Mouse (Mus musculus): ENCODE data around the gene Stat3.

Stat3 gene

GRCm38 (mm10) chr11:100891256-100892123, 47.9 kb downstream of the Stat3 start:
- no peak for DNase-seq (ENCODE audit: low spot score in 2 of 2)

GRCm38 (mm10) chr11:100890481-100890880, 48.9 kb downstream of the Stat3 start:
- no peak for DNase-seq (ENCODE audit: low spot score in 2 of 2)

GRCm38 (mm10) chr11:100888348-100888820, 51.0 kb downstream of the Stat3 start:
- no peak for DNase-seq (ENCODE audit: low spot score in 2 of 2)

- DNase-seq (ENCODE audit: low spot score in 2 of 2) = no peak
Observed at GRCm38 (mm10) chr11:100887764-100888163, 51.6 kb downstream of the Stat3 start.

GRCm38 (mm10) chr11:100887236-100887635, 52.1 kb downstream of the Stat3 start:
- DNase-seq (ENCODE audit: low spot score in 2 of 2) = no peak

- DNase-seq (ENCODE audit: low spot score in 2 of 2) = no peak
Observed at GRCm38 (mm10) chr11:100886188-100886740, 53.1 kb downstream of the Stat3 start.

- no peak for DNase-seq (ENCODE audit: low spot score in 2 of 2)
Observed at GRCm38 (mm10) chr11:100885472-100885871, 53.9 kb downstream of the Stat3 start.

- DNase-seq (ENCODE audit: low spot score in 2 of 2) = no peak
Observed at GRCm38 (mm10) chr11:100883640-100884039, 55.7 kb downstream of the Stat3 start.

- DNase-seq (ENCODE audit: low spot score in 2 of 2) = no peak
Observed at GRCm38 (mm10) chr11:100879321-100880078, 59.8 kb downstream of the Stat3 start.

GRCm38 (mm10) chr11:100875761-100876160, 63.6 kb downstream of the Stat3 start:
- no peak for DNase-seq (ENCODE audit: low spot score in 2 of 2)

- DNase-seq (ENCODE audit: low spot score in 2 of 2) = no peak
Observed at GRCm38 (mm10) chr11:100870968-100871350, 68.4 kb downstream of the Stat3 start.

GRCm38 (mm10) chr11:100870256-100870967, 68.9 kb downstream of the Stat3 start:
- DNase-seq (ENCODE audit: low spot score in 2 of 2) = no peak

GRCm38 (mm10) chr11:100865618-100866017, 73.7 kb downstream of the Stat3 start:
- DNase-seq (ENCODE audit: low spot score in 2 of 2) = no peak

GRCm38 (mm10) chr11:100863141-100863540, 76.2 kb downstream of the Stat3 start:
- no peak for DNase-seq (ENCODE audit: low spot score in 2 of 2)

- DNase-seq (ENCODE audit: low spot score in 2 of 2) = no peak
Observed at GRCm38 (mm10) chr11:100861836-100862235, 77.5 kb downstream of the Stat3 start.

GRCm38 (mm10) chr11:100861335-100861734, 78.0 kb downstream of the Stat3 start:
- no peak for DNase-seq (ENCODE audit: low spot score in 2 of 2)

- DNase-seq (ENCODE audit: low spot score in 2 of 2) = peak; percentile 90 to 91
Observed at GRCm38 (mm10) chr11:100860198-100861048, 78.9 kb downstream of the Stat3 start.

- DNase-seq (ENCODE audit: low spot score in 2 of 2) = peak; percentile 46 to 63
Observed at GRCm38 (mm10) chr11:100859579-100860075, 79.7 kb downstream of the Stat3 start.

GRCm38 (mm10) chr11:100858935-100859578, 80.3 kb downstream of the Stat3 start, which contains the start of gene Stat5a:
Gene Stat5a (plus strand): TSS chr11:100859351.
- no peak for DNase-seq (ENCODE audit: low spot score in 2 of 2)

- no peak for DNase-seq (ENCODE audit: low spot score in 2 of 2)
Observed at GRCm38 (mm10) chr11:100857960-100858359, 81.4 kb downstream of the Stat3 start.
